Mouse (Mus musculus) limb, embryonic 11.5 days (tissue): Measurements from ENCODE around the gene Skida1. TPM values are rescaled to one million over a fixed set of nuclear protein-coding genes. Genes with fewer than 3 reads are reported as not detected.
A peak's percentile ranks its signal among the peaks of the same experiment; 100 is the strongest.
"Not testable (repeated sequence)": the region's sequence is repeated elsewhere in the genome, so short reads cannot be mapped to it uniquely, and the experiment has no call there.

Experiments used
- ATAC-seq: fragments of 200-750 bp; cut with Nextera tagmentation; 2 replicates; pipeline ENCODE4 v1.8.0; 2017; ENCODE audit warnings: low read depth; ENCODE audit not compliant: insufficient number of reproducible peaks, low FRiP score, low TSS enrichment
- DNase-seq: peaks from one replicate; pipeline ENCODE4 v3.0.0-alpha.2; 2015; ENCODE audit warnings: low spot score
- H3K27ac ChIP-seq: fragments of 300-500 bp; sonication (generic); replicated peaks from 2 replicates; pipeline ENCODE4 v1.5.1; 2014; ENCODE audit warnings: low read depth, mild to moderate bottlenecking, low read length
- H3K27me3 ChIP-seq: fragments of 300-500 bp; sonication (generic); 2 replicates; pipeline ENCODE4 v1.6.1; 2014; ENCODE audit warnings: mild to moderate bottlenecking, low read length, mixed read lengths; ENCODE audit not compliant: control insufficient read depth, insufficient read depth
- H3K36me3 ChIP-seq: fragments of 300-500 bp; sonication (generic); 2 replicates; pipeline ENCODE4 v1.6.1; 2014; ENCODE audit warnings: mild to moderate bottlenecking, low read length, moderate library complexity, mixed read lengths; ENCODE audit not compliant: control insufficient read depth, insufficient read depth
- H3K4me1 ChIP-seq: fragments of 300-500 bp; sonication (generic); 2 replicates; pipeline ENCODE4 v1.6.1; 2014; ENCODE audit warnings: low read length, mixed read lengths; ENCODE audit not compliant: control insufficient read depth, insufficient read depth
- H3K4me2 ChIP-seq: fragments of 300-500 bp; sonication (generic); 2 replicates; pipeline ENCODE4 v1.6.1; 2014; ENCODE audit warnings: low read depth, mild to moderate bottlenecking, moderate library complexity; ENCODE audit not compliant: severe bottlenecking
- H3K4me3 ChIP-seq: fragments of 300-500 bp; sonication (generic); 2 replicates; pipeline ENCODE4 v1.5.1; 2014; ENCODE audit warnings: low read depth, low read length
- H3K9ac ChIP-seq: fragments of 300-500 bp; sonication (generic); 2 replicates; pipeline ENCODE4 v1.6.1; 2014; ENCODE audit warnings: mild to moderate bottlenecking, low read length
- H3K9me3 ChIP-seq: fragments of 300-500 bp; sonication (generic); 2 replicates; pipeline ENCODE4 v1.6.1; 2016; ENCODE audit warnings: low read length; ENCODE audit not compliant: control insufficient read depth
- WGBS: fragments of 180-500 bp; shearing (Covaris S2); extraction: QIAGEN DNeasy Blood & Tissue Kit; methylation state at CpG from one replicate; pipeline ENCODE4 v1.1.7; 2014; 5-methylcytosine and 5-hydroxymethylcytosine counted together
- polyA plus RNA-seq: library from polyadenylated mRNA; unstranded; fragments of >200 nt; fragmentation: Nextera tagmentation; extraction: Ambion mirVana; gene quantifications from 2 replicates; pipeline ENCODE4 v1.2.1, GENCODE M21; 2014

The Skida1 gene
- polyA plus RNA-seq, result 11.7 and 13.8 TPM in 2 replicates

GRCm38 (mm10) chr2:18048453-18049075, at the start of gene Skida1:
TSS of gene Skida1 (minus strand) at chr2:18049051.
- under 1% methylated on average over 17 of the region's 17 CpGs for WGBS
- peak within 1 kb of the TSS; percentile 99 for H3K27ac ChIP-seq
- H3K27me3 ChIP-seq, result no peaks in the 10 kb centered on the region
- peak; percentile 76 for DNase-seq
- peak within 1 kb of the TSS; percentile 100 for H3K9ac ChIP-seq
- no peaks in the 10 kb centered on the region for H3K9me3 ChIP-seq
- ATAC-seq, result peak; percentile 53; the same call in 1 of the 2 replicates
- H3K4me2 ChIP-seq, result peak within 1 kb of the TSS; percentile 91
- H3K4me3 ChIP-seq, result peak within 1 kb of the TSS; percentile 91
- H3K36me3 ChIP-seq, result no peaks in the 10 kb centered on the region
- peaks cover 11% of the 10 kb centered on the region for H3K4me1 ChIP-seq

- Histone ChIP-seq H3K27me3 (no peaks in the 10 kb centered on the region), H3K9ac (no peak overlapping the region), H3K9me3 (no peaks in the 10 kb centered on the region), H3K36me3 (peaks cover 5% of the 10 kb centered on the region; the same call in 1 of the 2 replicates), H3K4me2 (no peak overlapping the region), H3K4me1 (no peaks in the 10 kb centered on the region), H3K4me3 (no peak overlapping the region), H3K27ac (no peak overlapping the region)
- WGBS, result 47% methylated on average over 2 of the region's 2 CpGs
- no peak for ATAC-seq
- DNase-seq, result no peak
Observed at GRCm38 (mm10) chr2:18095804-18096203, 47.0 kb upstream of the Skida1 start.

- Histone ChIP-seq H3K27ac (no peak overlapping the region), H3K27me3 (no peaks in the 10 kb centered on the region), H3K4me3 (no peak overlapping the region), H3K9ac (no peak overlapping the region), H3K9me3 (no peaks in the 10 kb centered on the region), H3K4me2 (no peak overlapping the region), H3K36me3 (peaks cover 10% of the 10 kb centered on the region; the same call in 1 of the 2 replicates), H3K4me1 (no peaks in the 10 kb centered on the region)
- no peak for ATAC-seq
- no peak for DNase-seq
Observed at GRCm38 (mm10) chr2:18094319-18094718, 45.5 kb upstream of the Skida1 start.

GRCm38 (mm10) chr2:18093858-18094257, 45.0 kb upstream of the Skida1 start:
- H3K27me3 ChIP-seq, result no peaks in the 10 kb centered on the region
- ATAC-seq (no peak), DNase-seq (no peak)
- no peaks in the 10 kb centered on the region for H3K9me3 ChIP-seq
- no peak overlapping the region for H3K27ac ChIP-seq
- peaks cover 10% of the 10 kb centered on the region; the same call in 1 of the 2 replicates for H3K36me3 ChIP-seq
- no peak overlapping the region for H3K4me2 ChIP-seq
- no peak overlapping the region for H3K9ac ChIP-seq
- WGBS, result 79% methylated on average over 1 of the region's 1 CpGs
- no peak overlapping the region for H3K4me3 ChIP-seq
- no peaks in the 10 kb centered on the region for H3K4me1 ChIP-seq

GRCm38 (mm10) chr2:18087695-18088094, 38.8 kb upstream of the Skida1 start:
- peaks cover 11% of the 10 kb centered on the region; the same call in 1 of the 2 replicates for H3K36me3 ChIP-seq
- DNase-seq, H3K9ac ChIP-seq, H3K9me3 ChIP-seq, H3K4me1 ChIP-seq, ATAC-seq, H3K4me2 ChIP-seq, H3K4me3 ChIP-seq, H3K27ac ChIP-seq, H3K27me3 ChIP-seq: not testable (repeated sequence)
- 93% methylated on average over 3 of the region's 3 CpGs for WGBS

GRCm38 (mm10) chr2:18080182-18080860, 31.5 kb upstream of the Skida1 start:
- H3K27ac ChIP-seq, result no peak overlapping the region
- H3K36me3 ChIP-seq, result peaks cover 6% of the 10 kb centered on the region; the same call in 1 of the 2 replicates
- H3K4me1 ChIP-seq, result no peaks in the 10 kb centered on the region
- DNase-seq (no peak), ATAC-seq (no peak)
- H3K9ac ChIP-seq, result no peak overlapping the region
- H3K27me3 ChIP-seq, result no peaks in the 10 kb centered on the region
- H3K4me3 ChIP-seq, result no peak overlapping the region
- 92% methylated on average over 2 of the region's 2 CpGs for WGBS
- no peak overlapping the region for H3K4me2 ChIP-seq
- no peaks in the 10 kb centered on the region for H3K9me3 ChIP-seq

- Histone ChIP-seq H3K4me1 (no peaks in the 10 kb centered on the region), H3K9me3 (no peaks in the 10 kb centered on the region), H3K4me3 (no peak overlapping the region), H3K27ac (no peak overlapping the region), H3K27me3 (no peaks in the 10 kb centered on the region), H3K36me3 (peaks cover 2% of the 10 kb centered on the region; the same call in 1 of the 2 replicates), H3K4me2 (no peak overlapping the region), H3K9ac (no peak overlapping the region)
- ATAC-seq (no peak), DNase-seq (no peak)
- WGBS, result 90% methylated on average over 2 of the region's 2 CpGs
Observed at GRCm38 (mm10) chr2:18071947-18072346, 23.1 kb upstream of the Skida1 start.

- no peaks in the 10 kb centered on the region for H3K9me3 ChIP-seq
- H3K4me2 ChIP-seq, result no peak overlapping the region
- no peak for ATAC-seq
- WGBS, result 92% methylated on average over 4 of the region's 4 CpGs
- DNase-seq, result no peak
- H3K9ac ChIP-seq, result no peak overlapping the region
- H3K27ac ChIP-seq, result no peak overlapping the region
- peaks cover 4% of the 10 kb centered on the region for H3K4me1 ChIP-seq
- H3K36me3 ChIP-seq, result 0 out of 2 replicates have a peak, but pooled peaks cover 2% of the 10 kb centered on the region
- H3K27me3 ChIP-seq, result no peaks in the 10 kb centered on the region
- no peak overlapping the region for H3K4me3 ChIP-seq
Observed at GRCm38 (mm10) chr2:18068071-18068796, 19.4 kb upstream of the Skida1 start.
